Mouse (Mus musculus) MEL (cell line): ENCODE measurements around the gene Zfand6. TPM values are rescaled to one million over a fixed set of nuclear protein-coding genes. Genes with fewer than 3 reads are reported as not detected.

Source experiments
- DNase-seq: peaks from one replicate; pipeline ENCODE4 v3.0.0; 2011; ENCODE audit warnings: low read depth, low spot score
- H3K27ac ChIP-seq: 2 replicates; pipeline ENCODE4 v1.5.1; 2012; ENCODE audit warnings: low read depth, mild to moderate bottlenecking, control low read depth, low read length, moderate library complexity; ENCODE audit not compliant: control insufficient read depth
- H3K27me3 ChIP-seq, 2 experiments: fragments of 150-350 bp in 1 of 2; sonication (generic) in 1 of 2; 2 replicates each; pipeline ENCODE4 v1.6.1; 2012; ENCODE audit warnings: low read length in 2 of 2, mild to moderate bottlenecking in 2 of 2, improper control_type of control experiment in 1 of 2, moderate library complexity in 1 of 2; ENCODE audit not compliant: insufficient read depth in 2 of 2, control insufficient read depth in 1 of 2
- H3K36me3 ChIP-seq, 2 experiments: 2 replicates each; pipeline ENCODE4 v1.6.1; 2012 to 2014; ENCODE audit warnings: low read length in 2 of 2, improper control_type of control experiment in 1 of 2, inconsistent platforms in 1 of 2, mild to moderate bottlenecking in 1 of 2; ENCODE audit not compliant: insufficient read depth in 2 of 2, control insufficient read depth in 1 of 2
- H3K4me1 ChIP-seq, 2 experiments: fragments of 150-350 bp in 1 of 2; sonication (generic) in 1 of 2; 2 replicates each; pipeline ENCODE4 v1.6.1; 2012; ENCODE audit warnings: low read length in 2 of 2, improper control_type of control experiment in 1 of 2, mild to moderate bottlenecking in 1 of 2; ENCODE audit not compliant: insufficient read depth in 2 of 2, control insufficient read depth in 1 of 2
- H3K4me3 ChIP-seq, 2 experiments: fragments of 150-350 bp in 1 of 2; sonication (generic) in 1 of 2; 2 replicates each; pipeline ENCODE4 v1.5.1; 2012; ENCODE audit warnings: low read depth in 2 of 2, low read length in 2 of 2, mild to moderate bottlenecking in 2 of 2, moderate library complexity in 2 of 2, control low read depth in 1 of 2, improper control_type of control experiment in 1 of 2; ENCODE audit not compliant: control insufficient read depth in 1 of 2, insufficient read depth in 1 of 2
- H3K79me2 ChIP-seq: 2 replicates; pipeline ENCODE4 v1.6.1; 2012; ENCODE audit warnings: mild to moderate bottlenecking, low read length, moderate library complexity; ENCODE audit not compliant: control insufficient read depth, poor library complexity, insufficient read depth
- H3K9ac ChIP-seq: 2 replicates; pipeline ENCODE4 v1.6.1; 2012; ENCODE audit warnings: low read depth, mild to moderate bottlenecking, control low read depth, low read length, moderate library complexity; ENCODE audit not compliant: control insufficient read depth, poor library complexity, severe bottlenecking
- H3K9me3 ChIP-seq: fragments of 150-350 bp; sonication (generic); replicated peaks from 2 replicates; pipeline ENCODE4 v1.6.1; 2012; ENCODE audit warnings: mild to moderate bottlenecking, low read length, improper control_type of control experiment, moderate library complexity; ENCODE audit not compliant: insufficient read depth
- CHD1 ChIP-seq: IDR thresholded peaks from 2 replicates; pipeline ENCODE4 v1.6.1; 2012; ENCODE audit warnings: low read depth, mild to moderate bottlenecking, inconsistent platforms, low read length, improper control_type of control experiment
- CHD2 ChIP-seq: IDR thresholded peaks from 2 replicates; pipeline ENCODE4 v1.6.1; 2011; ENCODE audit warnings: low read length, improper control_type of control experiment
- CTCF ChIP-seq, 3 experiments: IDR thresholded peaks in 2 of 3; conservative IDR thresholded peaks in 1 of 3; 2 replicates each; pipeline ENCODE4 v1.5.1; 2011 to 2012; ENCODE audit warnings: low read length in 3 of 3, low read depth in 2 of 3, mild to moderate bottlenecking in 2 of 3, improper control_type of control experiment in 1 of 3, inconsistent platforms in 1 of 3, mixed read lengths in 1 of 3, moderate library complexity in 1 of 3; ENCODE audit not compliant: control insufficient read depth in 1 of 3, insufficient read depth in 1 of 3, poor library complexity in 1 of 3, severe bottlenecking in 1 of 3
- ETS1 ChIP-seq: IDR thresholded peaks from 2 replicates; pipeline ENCODE4 v1.6.1; 2012; ENCODE audit warnings: low read depth, mild to moderate bottlenecking, inconsistent platforms, low read length, improper control_type of control experiment, moderate library complexity
- GABPA ChIP-seq: IDR thresholded peaks from 2 replicates; pipeline ENCODE4 v1.6.1; 2012; ENCODE audit warnings: low read depth, mild to moderate bottlenecking, inconsistent platforms, low read length, improper control_type of control experiment, moderate library complexity
- GATA1 ChIP-seq: IDR thresholded peaks from 2 replicates; pipeline ENCODE4 v1.6.1; 2011; ENCODE audit warnings: low read depth, low read length, improper control_type of control experiment
- MAZ ChIP-seq: IDR thresholded peaks from 2 replicates; pipeline ENCODE4 v1.6.1; 2012; ENCODE audit warnings: low read depth, mild to moderate bottlenecking, inconsistent platforms, low read length, improper control_type of control experiment
- MEF2A ChIP-seq: IDR thresholded peaks from 2 replicates; pipeline ENCODE4 v1.6.1; 2014; ENCODE audit warnings: low read depth, mild to moderate bottlenecking, inconsistent platforms, low read length, improper control_type of control experiment; ENCODE audit not compliant: poor library complexity, insufficient replicate concordance, severe bottlenecking; ENCODE audit errors: extremely low read depth
- MYC ChIP-seq: IDR thresholded peaks from 2 replicates; pipeline ENCODE4 v1.6.1; 2011; ENCODE audit warnings: low read depth, mild to moderate bottlenecking, low read length, improper control_type of control experiment, moderate library complexity
- POLR2AphosphoS2 ChIP-seq: IDR thresholded peaks from 2 replicates; pipeline ENCODE4 v1.6.1; 2011; ENCODE audit warnings: low read length, improper control_type of control experiment
- SIN3A ChIP-seq: IDR thresholded peaks from 2 replicates; pipeline ENCODE4 v1.6.1; 2012; ENCODE audit warnings: low read length, improper control_type of control experiment, inconsistent platforms
- SMC3 ChIP-seq: IDR thresholded peaks from 2 replicates; pipeline ENCODE4 v1.6.1; 2011; ENCODE audit warnings: low read depth, low read length, improper control_type of control experiment
- TBP ChIP-seq: IDR thresholded peaks from 2 replicates; pipeline ENCODE4 v1.8.0; 2011; ENCODE audit warnings: low read depth, low read length, improper control_type of control experiment
- TCF12 ChIP-seq: IDR thresholded peaks from 2 replicates; pipeline ENCODE4 v1.6.1; 2014; ENCODE audit warnings: low read depth, mild to moderate bottlenecking, inconsistent platforms, low read length, improper control_type of control experiment, moderate library complexity
- USF1 ChIP-seq: IDR thresholded peaks from 2 replicates; pipeline ENCODE4 v1.6.1; 2014; ENCODE audit warnings: low read depth, mild to moderate bottlenecking, inconsistent platforms, low read length, improper control_type of control experiment, moderate library complexity
- ZKSCAN1 ChIP-seq: IDR thresholded peaks from 2 replicates; pipeline ENCODE4 v1.6.1; 2012; ENCODE audit warnings: low read depth, mild to moderate bottlenecking, inconsistent platforms, low read length, improper control_type of control experiment, moderate library complexity
- ZNF384 ChIP-seq: IDR thresholded peaks from 2 replicates; pipeline ENCODE4 v1.6.1; 2012; ENCODE audit warnings: low read depth, mild to moderate bottlenecking, inconsistent platforms, low read length, improper control_type of control experiment
- polyA plus RNA-seq, 2 experiments: library from polyadenylated mRNA; stranded (reverse) in 1 of 2; unstranded in 1 of 2; fragments of >175 nt in 1 of 2; fragments of >200 nt in 1 of 2; gene quantifications; 2 replicates each; pipeline versions ENCODE4 v1.2.1 to v1.2.4; 2012; ENCODE audit warnings: low replicate concordance in 2 of 2, low read depth in 1 of 2; ENCODE audit not compliant: insufficient read length in 2 of 2, insufficient read depth in 1 of 2, missing spikeins in 1 of 2
- total RNA-seq: library from RNA; depleted of rRNA; stranded (reverse); fragments of 300-350 nt; gene quantifications from 2 replicates; pipeline ENCODE4 v1.2.3, GENCODE M21; 2012

The Zfand6 gene
- total and polyA plus RNA-seq, 3 experiments, result 20.3 to 315 (median 39.9) TPM

GRCm38 (mm10) chr7:84706877-84707276 is 17.1 kb upstream of the Zfand6 start:
- Histone ChIP-seq H3K79me2 (no peaks in the 10 kb centered on the region), H3K9ac (no peak overlapping the region), H3K27ac (no peak overlapping the region), H3K4me1 (peaks cover 3 to 6% of the 10 kb centered on the region in 2 experiments; a peak in 2 of 4 replicates), H3K9me3 (no peaks in the 10 kb centered on the region), H3K4me3 (no peak overlapping the region)
- DNase-seq, result no peak
- no peak for TF ChIP-seq MYC
- TF ChIP-seq CHD1, result no peak
- TF ChIP-seq CHD2, result no peak
- no peak for TF ChIP-seq CTCF (IDR thresholded peaks at IDR 0.05 in 2 of 3, conservative IDR thresholded peaks at IDR 0.05 in 1 of 3; ENCODE audit: control insufficient read depth in 1 of 3, insufficient read depth in 1 of 3, low read depth in 2 of 3, low read length in 3 of 3, poor library complexity in 1 of 3, severe bottlenecking in 1 of 3)
- no peak for TF ChIP-seq MEF2A
- no peak for TF ChIP-seq MAZ
- TF ChIP-seq GATA1, result no peak
- no peak for TF ChIP-seq USF1
- TF ChIP-seq SIN3A, result no peak
- no peak for TF ChIP-seq ZKSCAN1
- TF ChIP-seq GABPA, result no peak
- TF ChIP-seq, all 39 proteins: peak for 0
- Histone ChIP-seq H3K27me3 (no peaks in the 10 kb centered on the region; a peak in 1 of 4 replicates), H3K36me3 (peaks cover 0 to 12% of the 10 kb centered on the region in 2 experiments; a peak in 2 of 4 replicates)

- Histone ChIP-seq H3K27me3 (no peaks in the 10 kb centered on the region), H3K79me2 (peaks cover 4% of the 10 kb centered on the region), H3K4me3 (peak overlapping the region; percentile 58 to 84), H3K27ac (no peak overlapping the region), H3K9me3 (no peaks in the 10 kb centered on the region), H3K9ac (peak overlapping the region; percentile 44), H3K36me3 (peaks cover 0 to 9% of the 10 kb centered on the region in 2 experiments; a peak in 2 of 4 replicates), H3K4me1 (peaks cover 0 to 9% of the 10 kb centered on the region in 2 experiments; a peak in 2 of 4 replicates)
- no peak for DNase-seq
- no peak for TF ChIP-seq SMC3
- TF ChIP-seq TBP, result no peak
- TF ChIP-seq MAZ, result no peak
- no peak for TF ChIP-seq ZNF384
- no peak for TF ChIP-seq USF1
- no peak for TF ChIP-seq ETS1
- no peak for TF ChIP-seq POLR2AphosphoS2
- TF ChIP-seq TCF12, result no peak
These were observed 346 bp upstream of the Zfand6 start for GRCm38 (mm10) chr7:84690101-84690509.
